Mouse (Mus musculus): ENCODE results near the gene Zp2.

- TF ChIP-seq ZC3H11A (IDR thresholded peaks at IDR 0.05; ENCODE audit: low read depth, low read length) (no peak), POLR2A (IDR thresholded peaks at IDR 0.05; ENCODE audit: low read depth, low read length) (no peak), NRF1 (IDR thresholded peaks at IDR 0.05; ENCODE audit: low read depth, low read length) (no peak), EP300 (IDR thresholded peaks at IDR 0.05; ENCODE audit: low read length) (no peak), TBP (conservative IDR thresholded peaks at IDR 0.05; ENCODE audit: low read depth, low read length) (no peak), CTCF (conservative IDR thresholded peaks at IDR 0.05 in 1 of 2, IDR thresholded peaks at IDR 0.05 in 1 of 2; ENCODE audit: low read depth in 2 of 2, low read length in 2 of 2) (no peak), CHD1 (IDR thresholded peaks at IDR 0.05; ENCODE audit: low read depth, low read length) (no peak), MAX (IDR thresholded peaks at IDR 0.05; ENCODE audit: low read length) (no peak), JUND (conservative IDR thresholded peaks at IDR 0.05; ENCODE audit: low read depth, low read length) (no peak), E2F4 (IDR thresholded peaks at IDR 0.05; ENCODE audit: insufficient replicate concordance, low read depth, low read length) (no peak), MAFK (IDR thresholded peaks at IDR 0.05; ENCODE audit: insufficient replicate concordance, low read length) (no peak), KAT2A (IDR thresholded peaks at IDR 0.05; ENCODE audit: insufficient replicate concordance, low read length) (no peak), POLR2AphosphoS2 (IDR thresholded peaks at IDR 0.05; ENCODE audit: low read depth, low read length) (no peak), NELFE (IDR thresholded peaks at IDR 0.05; ENCODE audit: low read depth, low read length) (no peak)
These were observed 42.7 kb downstream of the Zp2 start, which contains the start of gene Tmem159 for GRCm38 (mm10) chr7:120102164-120102972.

All from CH12.LX (cell line).